Mouse (Mus musculus) midbrain, embryonic 10.5 days (tissue): ENCODE measurements around the gene Tmco3. TPM values are rescaled to one million over a fixed set of nuclear protein-coding genes. Genes with fewer than 3 reads are reported as not detected.

Experiments used
- DNase-seq: peaks from one replicate; pipeline ENCODE4 v3.0.0-alpha.2; 2017; ENCODE audit warnings: low spot score
- H3K27ac ChIP-seq: fragments of 300-500 bp; sonication (generic); replicated peaks from 2 replicates; pipeline ENCODE4 v1.5.1; 2016; ENCODE audit warnings: mild to moderate bottlenecking
- H3K27me3 ChIP-seq: fragments of 300-500 bp; sonication (generic); 2 replicates; pipeline ENCODE4 v1.6.1; 2016; ENCODE audit warnings: low read depth, mild to moderate bottlenecking; ENCODE audit not compliant: poor library complexity, severe bottlenecking
- H3K36me3 ChIP-seq: fragments of 300-500 bp; sonication (generic); 2 replicates; pipeline ENCODE4 v1.6.1; 2016; ENCODE audit warnings: mild to moderate bottlenecking, moderate library complexity
- H3K4me1 ChIP-seq: fragments of 300-500 bp; sonication (generic); 2 replicates; pipeline ENCODE4 v1.6.1; 2016
- H3K4me3 ChIP-seq: fragments of 300-500 bp; sonication (generic); 2 replicates; pipeline ENCODE4 v1.5.1; 2016; ENCODE audit warnings: mild to moderate bottlenecking, moderate library complexity
- H3K9me3 ChIP-seq: fragments of 300-500 bp; sonication (generic); replicated peaks from 2 replicates; pipeline ENCODE4 v1.6.1; 2016; ENCODE audit warnings: mild to moderate bottlenecking
- WGBS: fragments of 180-500 bp; shearing (Covaris S2); methylation state at CpG from one replicate; pipeline ENCODE4 v1.1.7; 2016; 5-methylcytosine and 5-hydroxymethylcytosine counted together
- polyA plus RNA-seq: library from polyadenylated mRNA; unstranded; fragments of >200 nt; fragmentation: Nextera tagmentation; extraction: Ambion mirVana; gene quantifications from 2 replicates; pipeline ENCODE4 v1.2.1, GENCODE M21; 2016

Tmco3 gene
- polyA plus RNA-seq, 1 experiment from 2014 or later = 31.6 TPM

- H3K36me3 ChIP-seq = peaks cover 100% of the 10 kb centered on the region
- 90% methylated on average over 9 of the region's 9 CpGs for whole genome bisulfite sequencing
Measured at GRCm38 (mm10) chr8:13353155-13353833, 65.3 kb downstream of the Tmco3 start.

GRCm38 (mm10) chr8:13353883-13354282 lies 65.9 kb downstream of the Tmco3 start:
- WGBS = 87% methylated on average over 4 of the region's 4 CpGs
- H3K27me3 ChIP-seq = no peaks in the 10 kb centered on the region
- H3K27ac ChIP-seq = no peak overlapping the region
- H3K4me3 ChIP-seq = no peak overlapping the region
- no peaks in the 10 kb centered on the region for H3K9me3 ChIP-seq
- no peak for DNase-seq
- H3K36me3 ChIP-seq = peaks cover 100% of the 10 kb centered on the region
- no peaks in the 10 kb centered on the region for H3K4me1 ChIP-seq

More at GRCm38 (mm10) chr8:13353155-13353833, 65.3 kb downstream of the Tmco3 start:
- Histone ChIP-seq H3K27me3 (no peaks in the 10 kb centered on the region), H3K27ac (no peak overlapping the region), H3K9me3 (no peaks in the 10 kb centered on the region), H3K4me3 (no peak overlapping the region), H3K4me1 (no peaks in the 10 kb centered on the region)
- no peak for DNase-seq

- H3K36me3 ChIP-seq = peaks cover 100% of the 10 kb centered on the region
- no peak for DNase-seq
- H3K9me3 ChIP-seq = no peaks in the 10 kb centered on the region; the same call in 1 of the 2 replicates
- H3K4me3 ChIP-seq = no peak overlapping the region
- WGBS = 88% methylated on average over 6 of the region's 6 CpGs
- no peaks in the 10 kb centered on the region for H3K4me1 ChIP-seq
- no peaks in the 10 kb centered on the region for H3K27me3 ChIP-seq
- no peak overlapping the region for H3K27ac ChIP-seq
Measured at GRCm38 (mm10) chr8:13356221-13356620, 68.2 kb downstream of the Tmco3 start.

- H3K4me1 ChIP-seq = no peaks in the 10 kb centered on the region
- H3K9me3 ChIP-seq = no peaks in the 10 kb centered on the region; the same call in 1 of the 2 replicates
- WGBS = 87% methylated on average over 10 of the region's 10 CpGs
- peaks cover 100% of the 10 kb centered on the region for H3K36me3 ChIP-seq
- no peaks in the 10 kb centered on the region for H3K27me3 ChIP-seq
- no peak overlapping the region for H3K4me3 ChIP-seq
- H3K27ac ChIP-seq = no peak overlapping the region
- no peak for DNase-seq
Measured at GRCm38 (mm10) chr8:13356681-13357080, 68.7 kb downstream of the Tmco3 start.

GRCm38 (mm10) chr8:13360213-13360612 lies 72.2 kb downstream of the Tmco3 start:
- Histone ChIP-seq H3K4me1 (no peaks in the 10 kb centered on the region), H3K4me3 (no peak overlapping the region), H3K27me3 (no peaks in the 10 kb centered on the region), H3K27ac (no peak overlapping the region), H3K36me3 (peaks cover 100% of the 10 kb centered on the region), H3K9me3 (no peaks in the 10 kb centered on the region; the same call in 1 of the 2 replicates)
- 92% methylated on average over 7 of the region's 7 CpGs for WGBS
- DNase-seq = no peak

GRCm38 (mm10) chr8:13361865-13362264 lies 73.9 kb downstream of the Tmco3 start:
- WGBS = 97% methylated on average over 6 of the region's 6 CpGs
- Histone ChIP-seq H3K27me3 (no peaks in the 10 kb centered on the region), H3K4me1 (no peaks in the 10 kb centered on the region), H3K36me3 (peaks cover 100% of the 10 kb centered on the region), H3K4me3 (no peak overlapping the region), H3K27ac (no peak overlapping the region), H3K9me3 (no peaks in the 10 kb centered on the region; the same call in 1 of the 2 replicates)
- DNase-seq = peak; percentile 23

Other genes starting within 250 kb of the Tmco3 start
- gene Proz, start 227.3 kb upstream of the Tmco3 start, polyA plus RNA-seq = 0.29 and 0.32 TPM in 2 replicates
- 58.8 and 60.7 TPM in 2 replicates for gene Pcid2, start 182.7 kb upstream of the Tmco3 start, polyA plus RNA-seq
- 77.9 and 83.2 TPM in 2 replicates for gene Cul4a, start 182.6 kb upstream of the Tmco3 start, polyA plus RNA-seq
- gene Lamp1, start 129.0 kb upstream of the Tmco3 start, polyA plus RNA-seq = 221 and 223 TPM in 2 replicates
- gene Grtp1, start 87.6 kb upstream of the Tmco3 start, polyA plus RNA-seq = 19.9 and 22.3 TPM in 2 replicates
- gene Adprhl1, start 34.0 kb upstream of the Tmco3 start, polyA plus RNA-seq = 0.19 TPM in 1 of 2 replicates, not detected in the other
- 28.5 and 28.6 TPM in 2 replicates for gene Dcun1d2, start 59 bp upstream of the Tmco3 start, polyA plus RNA-seq
- gene Tfdp1, start 50.6 kb downstream of the Tmco3 start, polyA plus RNA-seq = 184 and 201 TPM in 2 replicates
- gene Atp4b, start 108.6 kb downstream of the Tmco3 start, polyA plus RNA-seq = not detected in 2 replicates
- gene Grk1, start 116.9 kb downstream of the Tmco3 start, polyA plus RNA-seq = 0.02 TPM in 1 of 2 replicates, not detected in the other
- 0.10 TPM in 1 of 2 replicates, not detected in the other for gene Tmem255b, start 147.0 kb downstream of the Tmco3 start, polyA plus RNA-seq
- gene Gas6, start 206.3 kb downstream of the Tmco3 start, polyA plus RNA-seq = 8.9 and 14.6 TPM in 2 replicates